Mouse (Mus musculus) MEL-GATA-1-ER (cell line): ENCODE measurements around the gene Vps37b.

Source experiments
- DNase-seq: peaks from one replicate; pipeline ENCODE4 v3.0.0-alpha.2; 2012; ENCODE audit warnings: low read depth; ENCODE audit errors: extremely low read depth

The Vps37b gene

GRCm38 (mm10) chr5:124003375-124003774 lies 28.7 kb downstream of the Vps37b start:
- DNase-seq: no peak

GRCm38 (mm10) chr5:124002876-124003275 lies 29.2 kb downstream of the Vps37b start:
- no peak for DNase-seq

DNA sequence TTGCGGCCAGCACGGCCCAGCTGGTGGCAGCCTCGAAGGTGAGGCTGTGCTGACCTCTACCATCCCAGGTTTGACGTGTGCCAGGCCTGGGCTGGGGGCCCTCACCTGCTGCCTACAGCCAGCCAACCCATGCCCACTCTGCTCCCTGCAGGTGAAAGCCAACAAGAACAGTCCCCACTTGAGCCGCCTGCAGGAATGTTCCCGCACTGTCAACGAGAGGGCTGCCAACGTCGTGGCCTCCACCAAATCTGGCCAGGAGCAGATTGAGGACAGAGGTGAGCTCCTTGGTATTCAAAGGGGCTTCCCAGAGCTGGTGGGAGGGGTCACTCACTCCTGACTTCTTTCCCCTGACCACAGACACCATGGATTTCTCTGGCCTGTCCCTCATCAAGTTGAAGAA lies 30.8 kb downstream of the Vps37b start:
- DNase-seq: no peak

DNA sequence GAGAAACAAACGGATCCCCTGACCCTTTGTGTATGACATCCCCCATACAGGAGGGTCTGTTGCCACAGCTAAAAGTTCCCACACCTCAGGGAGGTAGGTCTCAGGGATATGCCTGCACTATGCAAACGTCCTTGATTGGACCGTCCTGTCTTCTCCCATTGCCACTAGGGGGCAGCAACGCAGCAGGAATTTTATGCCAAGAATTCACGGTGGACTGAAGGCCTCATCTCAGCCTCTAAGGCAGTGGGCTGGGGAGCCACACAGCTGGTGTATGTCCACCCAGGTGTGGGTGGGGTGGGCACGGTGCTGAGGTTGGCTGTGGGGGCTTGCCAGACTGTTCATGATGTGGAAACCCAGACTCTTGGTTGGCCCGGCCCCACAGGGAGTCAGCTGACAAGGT lies 31.2 kb downstream of the Vps37b start:
- peak; percentile 49 for DNase-seq

GRCm38 (mm10) chr5:123998370-123998769 lies 33.7 kb downstream of the Vps37b start:
- no peak for DNase-seq

DNA sequence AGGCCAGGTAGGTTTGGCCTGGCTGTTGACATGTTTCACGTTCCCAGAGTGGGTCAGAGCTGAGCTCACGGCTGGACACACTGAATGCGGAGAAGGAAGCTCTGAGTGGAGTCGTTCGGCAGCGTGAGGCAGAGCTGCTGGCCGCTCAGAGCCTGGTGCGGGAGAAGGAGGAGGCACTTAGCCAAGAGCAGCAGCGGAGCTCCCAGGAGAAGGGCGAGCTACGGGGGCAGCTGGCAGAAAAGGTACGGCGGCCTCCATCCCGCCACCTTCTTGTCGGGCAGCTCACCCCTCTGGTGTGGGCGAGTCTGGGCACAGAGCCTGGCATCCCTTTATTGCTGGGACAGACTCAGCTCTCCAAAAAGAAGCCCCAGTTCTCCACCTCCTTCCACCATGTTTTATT lies 34.3 kb downstream of the Vps37b start:
- DNase-seq: no peak

DNA sequence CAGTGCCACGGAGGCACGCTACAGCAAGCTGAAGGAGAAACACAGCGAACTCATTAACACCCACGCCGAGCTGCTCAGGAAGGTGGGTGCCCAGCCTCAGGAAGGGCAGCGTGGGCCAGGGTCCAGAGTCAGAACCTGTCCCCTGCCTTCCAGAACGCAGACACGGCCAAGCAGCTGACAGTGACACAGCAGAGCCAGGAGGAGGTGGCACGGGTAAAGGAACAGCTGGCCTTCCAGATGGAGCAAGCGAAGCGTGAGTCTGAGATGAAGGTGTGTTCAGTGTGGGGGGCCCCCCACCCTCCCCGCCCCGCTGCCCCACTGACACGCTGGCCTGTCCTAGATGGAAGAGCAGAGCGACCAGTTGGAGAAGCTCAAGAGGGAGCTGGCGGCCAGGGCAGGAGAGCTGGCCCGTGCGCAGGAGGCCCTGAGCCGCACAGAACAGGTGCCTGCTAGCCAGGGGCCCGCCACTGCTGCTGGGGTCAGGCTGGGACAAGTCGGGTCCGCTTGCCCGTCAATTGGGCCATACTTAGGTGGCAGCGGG lies 34.8 kb downstream of the Vps37b start:
- no peak for DNase-seq

DNA sequence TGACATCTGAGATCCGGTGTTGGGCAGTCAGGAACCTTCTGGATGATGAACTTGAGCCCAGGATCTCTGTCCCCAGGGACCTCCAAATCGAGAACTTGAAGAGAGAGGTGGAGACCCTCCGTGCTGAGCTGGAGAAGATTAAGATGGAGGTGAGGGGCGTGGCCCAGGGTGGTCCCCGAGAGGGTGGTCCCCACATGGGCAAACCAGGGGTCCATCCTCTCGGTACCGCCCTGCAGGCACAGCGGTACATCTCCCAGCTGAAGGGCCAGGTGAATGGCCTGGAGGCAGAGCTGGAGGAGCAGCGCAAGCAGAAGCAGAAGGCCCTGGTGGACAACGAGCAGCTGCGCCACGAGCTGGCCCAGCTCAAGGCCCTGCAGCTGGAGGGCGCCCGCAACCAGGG lies 35.4 kb downstream of the Vps37b start:
- no peak for DNase-seq

- DNase-seq: no peak
Observed at GRCm38 (mm10) chr5:123996194-123996593, 35.9 kb downstream of the Vps37b start.

DNA sequence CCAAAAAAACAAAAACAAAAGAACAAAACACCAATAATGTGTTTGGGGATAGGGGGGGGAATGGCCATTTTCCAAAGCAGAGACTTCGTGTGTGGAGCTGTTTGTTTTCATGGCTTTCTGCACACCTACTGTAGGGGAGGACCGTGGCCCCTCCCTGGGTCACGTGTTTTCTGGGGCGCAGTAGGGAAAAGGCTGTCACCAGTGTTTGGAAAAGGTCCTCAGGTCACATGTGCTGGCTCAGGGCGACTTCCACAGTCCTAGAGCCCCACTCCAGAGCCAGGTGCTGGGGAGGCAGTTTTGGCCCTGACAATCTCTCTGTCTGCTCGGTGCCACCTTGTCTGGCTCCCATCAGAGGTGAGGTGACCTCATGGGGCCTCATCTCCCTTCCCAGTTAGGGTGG lies 36.7 kb downstream of the Vps37b start:
- no peak for DNase-seq

DNA sequence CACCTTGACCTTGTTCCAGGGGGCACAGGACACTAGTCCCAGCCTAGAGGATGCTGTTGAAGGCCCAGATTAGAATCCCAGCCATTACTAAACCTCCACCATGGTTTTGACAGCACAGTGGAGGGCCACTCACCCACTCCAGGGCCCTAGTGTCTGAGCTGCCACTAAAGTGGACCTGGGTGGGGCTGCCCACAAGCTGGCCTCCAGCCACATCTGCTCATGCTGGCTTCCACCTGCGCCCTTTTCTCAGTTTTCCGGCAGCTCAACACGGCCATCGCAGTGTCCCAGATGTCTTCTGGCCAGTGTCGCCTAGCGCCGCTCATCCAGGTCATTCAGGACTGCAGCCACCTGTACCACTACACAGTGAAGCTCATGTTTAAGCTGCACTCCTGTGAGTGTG lies 37.6 kb downstream of the Vps37b start:
- DNase-seq: no peak

DNA sequence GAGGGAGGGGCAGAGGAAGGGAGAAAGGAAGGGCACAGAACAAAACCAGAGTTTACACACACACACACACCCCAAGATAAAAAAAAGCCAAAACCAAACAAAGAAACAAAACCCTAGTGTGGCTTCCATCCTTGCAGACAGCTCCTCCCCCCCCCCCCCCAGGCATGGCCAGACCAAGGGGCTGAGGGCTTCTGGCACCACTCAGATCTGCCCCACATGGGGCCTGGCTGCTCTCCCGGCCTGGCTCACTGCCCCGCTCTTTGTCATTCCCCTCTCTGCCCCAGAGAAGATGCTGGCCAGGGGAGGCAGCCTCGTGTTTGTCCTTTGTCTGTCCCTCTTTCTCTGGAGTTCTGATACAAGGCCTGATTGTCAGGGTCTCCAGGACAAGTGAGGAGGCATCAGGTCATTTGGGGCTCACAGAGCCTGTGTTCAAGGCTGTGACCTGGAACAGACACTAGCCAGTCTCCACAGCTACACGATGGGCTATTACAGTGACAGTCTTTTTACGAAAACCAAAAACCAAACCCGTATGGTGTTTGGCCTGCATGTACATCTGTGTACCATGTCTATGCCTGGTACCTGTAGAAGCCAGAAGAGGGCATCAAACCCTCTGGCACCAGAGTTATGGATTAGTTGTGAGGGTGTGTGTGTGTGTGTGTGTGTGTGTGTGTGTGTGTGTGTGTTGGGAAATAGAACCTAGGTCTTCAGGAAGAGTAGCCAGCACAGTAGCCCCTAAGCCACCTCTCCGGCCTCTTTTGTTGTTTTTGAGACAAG lies 38.6 kb downstream of the Vps37b start:
- no peak for DNase-seq

DNA sequence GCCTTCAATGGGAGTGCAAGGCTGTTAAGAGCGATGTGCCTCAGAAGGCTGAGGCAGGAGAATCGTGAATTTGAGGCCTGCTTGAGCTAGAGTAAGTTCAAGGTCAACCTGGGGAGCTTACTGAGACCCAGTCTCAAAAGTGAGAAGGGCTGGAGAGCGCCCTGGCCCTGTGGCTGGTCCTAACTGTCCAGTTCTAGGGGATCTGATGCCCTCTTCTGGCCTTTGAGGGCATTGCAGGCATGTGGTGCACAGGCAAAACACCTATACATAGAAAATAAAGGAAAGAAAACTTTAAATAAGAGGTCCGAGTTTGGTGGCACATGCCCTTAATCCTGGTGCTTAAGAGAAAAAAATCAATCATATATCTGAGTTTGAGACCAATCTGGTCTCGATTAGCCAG lies 39.3 kb downstream of the Vps37b start:
- no peak for DNase-seq

- no peak for DNase-seq
Observed at GRCm38 (mm10) chr5:123992193-123992637, 39.9 kb downstream of the Vps37b start.

DNA sequence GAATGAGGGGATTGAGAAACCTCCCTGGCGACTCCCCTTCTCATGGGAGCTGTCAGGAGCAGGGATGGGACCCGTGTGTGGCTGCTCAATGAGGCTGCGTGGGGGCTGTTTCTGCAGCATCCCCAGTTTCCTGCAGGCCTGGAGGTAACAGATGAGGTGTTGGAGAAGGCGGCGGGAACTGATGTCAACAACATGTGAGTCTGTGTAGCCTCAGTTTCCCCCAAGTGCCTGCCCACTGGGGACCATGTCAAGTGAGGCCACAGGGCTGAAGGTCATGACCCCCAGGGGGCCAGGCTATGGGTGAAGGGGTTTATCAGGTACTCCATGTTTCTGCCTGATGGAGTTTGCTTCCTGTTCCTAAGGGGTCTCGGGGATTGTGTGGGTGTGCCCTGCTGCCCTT lies 40.7 kb downstream of the Vps37b start:
- no peak for DNase-seq

- DNase-seq: no peak
Observed at GRCm38 (mm10) chr5:123989941-123990885, 41.9 kb downstream of the Vps37b start.

DNA sequence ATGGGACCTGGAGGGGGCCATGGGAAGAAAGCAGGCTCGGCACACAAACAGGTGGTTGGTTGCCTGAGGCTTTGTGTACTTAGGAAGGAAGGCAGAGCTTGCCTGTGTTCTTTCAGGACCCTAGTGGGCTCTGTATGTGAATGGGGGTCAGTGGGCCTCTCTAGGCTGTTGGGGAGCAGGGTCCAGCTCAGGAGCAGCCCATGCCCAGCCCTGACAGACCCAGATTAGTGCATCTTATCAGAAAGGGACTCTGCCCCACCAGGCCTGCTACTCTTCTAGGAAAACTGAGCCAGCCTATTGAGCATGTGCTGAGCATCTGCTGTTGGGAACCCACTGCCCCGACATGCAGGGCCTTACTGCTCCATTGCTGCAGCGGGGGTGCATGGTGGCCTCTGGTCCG lies 44.6 kb downstream of the Vps37b start:
- no peak for DNase-seq

GRCm38 (mm10) chr5:123986925-123987324 lies 45.1 kb downstream of the Vps37b start:
- no peak for DNase-seq

DNA sequence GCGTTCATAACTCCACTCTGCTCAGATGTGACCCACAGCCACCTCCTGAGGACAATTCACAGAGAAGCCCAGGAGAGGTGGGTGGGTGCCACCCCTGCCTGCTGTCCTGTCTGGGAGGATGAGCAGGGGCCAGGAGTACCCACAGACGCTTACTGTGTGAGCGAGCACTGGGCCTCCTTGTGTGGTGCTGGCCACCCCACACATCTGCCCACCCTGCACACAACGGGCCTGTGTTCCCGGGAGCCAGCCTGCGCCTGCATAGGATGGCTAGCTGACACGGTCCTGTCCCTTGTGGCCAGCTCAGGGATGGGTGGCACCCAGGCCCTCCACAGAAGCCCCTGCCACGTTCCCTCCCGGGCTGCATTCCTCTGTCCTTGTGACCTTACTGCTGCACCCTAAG lies 46.6 kb downstream of the Vps37b start:
- no peak for DNase-seq

- DNase-seq: no peak
Observed at GRCm38 (mm10) chr5:123982838-123983237, 49.2 kb downstream of the Vps37b start.

- DNase-seq: no peak
Observed at GRCm38 (mm10) chr5:123981250-123981554, 50.9 kb downstream of the Vps37b start.

- no peak for DNase-seq
Observed at GRCm38 (mm10) chr5:123980521-123981249, 51.4 kb downstream of the Vps37b start.
